Mouse (Mus musculus): Measurements from ENCODE around the gene Lctl. TPM values are rescaled to one million over a fixed set of nuclear protein-coding genes. Genes with fewer than 3 reads are reported as not detected.

Lctl gene
- total RNA-seq, 2 experiments from 2014 or later = 0.87 to 1.1 TPM

DNA sequence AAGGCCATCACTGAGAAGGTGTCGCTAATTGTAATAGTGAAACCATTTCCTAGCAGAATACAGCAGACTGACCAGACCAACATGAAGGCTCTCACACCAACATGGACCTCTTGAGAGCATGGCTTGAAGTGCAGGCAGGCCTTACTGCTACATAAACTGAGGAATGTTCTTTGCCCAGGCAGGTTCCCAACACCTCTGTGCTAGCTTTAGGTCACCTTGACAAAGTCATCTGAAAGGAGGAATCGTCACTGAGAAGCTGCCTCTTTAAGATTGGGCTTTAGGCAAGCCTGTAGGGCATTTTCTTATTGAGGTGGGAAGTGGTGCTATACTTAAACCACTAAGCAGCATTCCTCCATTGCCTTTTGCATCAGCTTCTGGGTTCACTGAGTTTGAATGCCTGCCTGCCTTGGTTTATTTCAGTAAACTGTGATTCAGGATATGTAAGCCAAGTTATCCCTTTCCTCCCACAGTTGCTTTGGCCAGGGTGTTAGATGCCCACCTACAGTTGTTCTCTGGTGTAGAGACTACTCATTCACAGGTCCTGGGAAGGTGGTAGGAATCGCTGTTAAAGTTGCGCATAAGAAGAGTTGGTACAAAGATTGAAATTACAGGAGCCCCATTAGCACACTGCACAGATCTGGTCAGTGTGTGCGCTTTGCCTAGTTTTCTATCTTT lies 67.4 kb downstream of the Lctl start:
- DNase-seq (ENCODE audit: low spot score in 2 of 2) = no peak

Other genes starting within 250 kb of the Lctl start
- 10 to 100 TPM; 28.8 to 32.9 TPM for gene Smad6, start 95.1 kb upstream of the Lctl start, total RNA-seq (2021)
- gene Zwilch, start 56.0 kb downstream of the Lctl start, total RNA-seq (2021) = 10 to 100 TPM; 19.2 to 19.9 TPM
- gene Rpl4, start 56.2 kb downstream of the Lctl start, total RNA-seq (2021) = 1,000 to 10,000 TPM; 1,230 to 1,246 TPM
- 10 to 100 TPM; 21.6 to 21.8 TPM for gene Snapc5, start 62.1 kb downstream of the Lctl start, total RNA-seq (2021)
- 1 to 10 TPM; 2.0 to 2.6 TPM for gene Uchl4, start 118.1 kb downstream of the Lctl start, total RNA-seq (2021)
- gene Map2k1, start 136.5 kb downstream of the Lctl start, total RNA-seq (2021) = 10 to 100 TPM; 49.4 to 54.3 TPM
- 10 to 100 TPM; 64.0 to 66.3 TPM for gene Tipin, start 164.4 kb downstream of the Lctl start, total RNA-seq (2021)
- 10 to 100 TPM; 18.3 to 20.3 TPM for gene Dis3l, start 224.1 kb downstream of the Lctl start, total RNA-seq (2021)